Mouse (Mus musculus) urinary bladder, adult 2 months (tissue): Measurements from ENCODE around the gene Ldb2. TPM values are rescaled to one million over a fixed set of nuclear protein-coding genes. Genes with fewer than 3 reads are reported as not detected.

ENCODE experiments used
- DNase-seq: peaks from one replicate; pipeline ENCODE4 v3.0.0; 2022; ENCODE audit warnings: low spot score
- polyA plus RNA-seq: library from polyadenylated mRNA; depleted of rRNA; stranded (reverse); fragments of >200 nt; gene quantifications from 2 replicates; pipeline ENCODE4 v1.2.3, GENCODE M21; 2012; rRNA removed

Gene Ldb2
- polyA plus RNA-seq, result 8.6 and 15.2 TPM in 2 replicates

- no peak for DNase-seq
Measured at GRCm38 (mm10) chr5:44799053-44799860, at the start of gene Ldb2. Gene Ldb2, minus strand, starts transcription at chr5:44799680.

- no peak for DNase-seq
Measured at GRCm38 (mm10) chr5:44831287-44831686, 31.8 kb upstream of the Ldb2 start.

GRCm38 (mm10) chr5:44815506-44815905 is 16.0 kb upstream of the Ldb2 start:
- DNase-seq, result no peak

GRCm38 (mm10) chr5:44805960-44806359 is 6.5 kb upstream of the Ldb2 start:
- no peak for DNase-seq

GRCm38 (mm10) chr5:44801100-44801499 is 1.6 kb upstream of the Ldb2 start:
- DNase-seq, result no peak

GRCm38 (mm10) chr5:44799861-44800260 is 381 bp upstream of the Ldb2 start:
- DNase-seq, result no peak

GRCm38 (mm10) chr5:44798493-44798892 is 987 bp downstream of the Ldb2 start:
- no peak for DNase-seq

GRCm38 (mm10) chr5:44798056-44798455 is 1.4 kb downstream of the Ldb2 start:
- no peak for DNase-seq

GRCm38 (mm10) chr5:44784591-44784990 is 14.9 kb downstream of the Ldb2 start:
- no peak for DNase-seq

GRCm38 (mm10) chr5:44779340-44779739 is 20.1 kb downstream of the Ldb2 start:
- DNase-seq, result no peak

- no peak for DNase-seq
Measured at GRCm38 (mm10) chr5:44768472-44768871, 31.0 kb downstream of the Ldb2 start.

GRCm38 (mm10) chr5:44764911-44765310 is 34.6 kb downstream of the Ldb2 start:
- no peak for DNase-seq

GRCm38 (mm10) chr5:44759178-44759577 is 40.3 kb downstream of the Ldb2 start:
- no peak for DNase-seq

GRCm38 (mm10) chr5:44754156-44754910 is 45.1 kb downstream of the Ldb2 start:
- DNase-seq, result no peak

- DNase-seq, result no peak
Measured at GRCm38 (mm10) chr5:44745706-44746105, 53.8 kb downstream of the Ldb2 start.

GRCm38 (mm10) chr5:44736366-44736765 is 63.1 kb downstream of the Ldb2 start:
- no peak for DNase-seq

- DNase-seq, result no peak
Measured at GRCm38 (mm10) chr5:44734131-44734723, 65.3 kb downstream of the Ldb2 start.

- no peak for DNase-seq
Measured at GRCm38 (mm10) chr5:44729646-44730310, 69.7 kb downstream of the Ldb2 start.

GRCm38 (mm10) chr5:44727995-44728394 is 71.5 kb downstream of the Ldb2 start:
- no peak for DNase-seq

GRCm38 (mm10) chr5:44726546-44727476 is 72.7 kb downstream of the Ldb2 start:
- no peak for DNase-seq

GRCm38 (mm10) chr5:44725501-44725900 is 74.0 kb downstream of the Ldb2 start:
- DNase-seq, result no peak
